Mouse (Mus musculus) ovary, postnatal 14 days (tissue): ENCODE results near the gene Slc16a12.
"Not testable (repeated sequence)": the region's sequence is repeated elsewhere in the genome, so short reads cannot be mapped to it uniquely, and the experiment has no call there.

Experiments used
- DNase-seq: peaks from one replicate; pipeline ENCODE4 v3.0.0; 2022; ENCODE audit warnings: low spot score

Gene Slc16a12

GRCm38 (mm10) chr19:34666127-34666526 lies 81.0 kb downstream of the Slc16a12 start:
- DNase-seq: peak; percentile 73

DNA sequence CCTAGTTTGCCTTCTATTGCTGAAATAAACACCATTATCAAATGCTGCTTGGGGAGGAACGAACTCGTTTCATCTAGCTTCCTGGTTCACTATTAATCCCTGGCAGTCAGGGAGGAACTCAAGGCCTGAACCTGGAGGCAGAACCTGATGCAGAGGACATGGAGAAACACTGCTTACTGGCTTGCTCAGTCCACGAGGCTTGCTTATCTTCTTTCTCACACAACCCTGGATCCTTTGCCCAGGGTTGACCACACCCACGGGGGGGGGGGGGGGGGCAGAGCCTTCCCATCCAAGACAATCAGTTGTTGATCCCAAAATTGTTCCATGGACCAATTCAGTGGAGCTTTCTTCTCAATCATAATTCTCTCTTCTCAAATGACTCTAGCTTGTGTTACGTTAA lies 84.3 kb downstream of the Slc16a12 start:
- no peak for DNase-seq

- peak; percentile 15 for DNase-seq
Measured at GRCm38 (mm10) chr19:34662067-34662507, 85.0 kb downstream of the Slc16a12 start.

GRCm38 (mm10) chr19:34656511-34657298 lies 90.4 kb downstream of the Slc16a12 start:
- DNase-seq: no peak

DNA sequence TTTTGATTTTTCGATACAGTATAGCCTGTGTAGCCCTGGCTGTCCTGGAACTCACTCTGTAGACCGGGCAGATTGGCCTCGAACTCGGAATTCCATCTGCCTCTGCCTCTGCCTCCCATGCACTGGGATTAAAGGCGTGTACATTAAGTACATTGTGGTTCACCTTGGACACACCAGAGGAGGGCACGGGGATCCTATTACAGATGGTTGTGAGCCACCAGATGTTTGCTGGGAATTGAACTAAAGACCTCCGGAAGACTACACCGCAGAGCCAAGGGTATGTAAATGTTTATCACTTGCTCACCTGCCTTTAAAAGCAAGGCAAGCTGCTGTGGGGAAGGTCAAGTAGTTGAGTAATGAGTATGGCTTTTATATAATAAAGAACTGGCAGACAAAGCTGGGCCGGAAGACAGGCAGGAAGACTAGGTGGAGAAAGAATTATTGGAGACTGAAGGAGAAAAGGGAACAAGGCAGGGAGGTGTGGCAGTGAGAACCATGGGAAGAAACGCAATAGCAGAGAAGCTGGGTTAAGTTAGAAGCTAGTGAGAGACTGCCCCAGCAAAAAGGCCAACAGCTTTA lies 91.8 kb downstream of the Slc16a12 start:
- DNase-seq: no peak

- no peak for DNase-seq
Measured at GRCm38 (mm10) chr19:34650997-34651396, 96.1 kb downstream of the Slc16a12 start.

DNA sequence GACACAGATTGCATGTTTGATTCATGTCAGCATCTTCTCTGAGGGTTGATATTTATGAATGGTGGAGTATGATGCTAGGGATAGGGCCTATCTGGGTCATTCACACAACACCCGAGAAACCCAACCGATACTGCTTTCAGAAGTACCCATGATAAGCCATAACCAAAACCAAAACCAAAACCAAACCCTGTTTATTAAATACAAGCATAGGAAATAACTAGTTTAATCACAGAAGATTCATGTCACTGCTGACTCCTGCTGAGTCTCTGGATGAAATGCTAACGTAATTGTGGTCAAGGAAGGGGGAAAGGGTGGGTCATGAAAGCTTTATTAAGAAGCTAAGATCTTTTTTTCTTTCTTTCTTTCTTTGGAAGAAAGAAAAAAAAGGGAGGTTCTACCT lies 96.8 kb downstream of the Slc16a12 start:
- DNase-seq: no peak

DNA sequence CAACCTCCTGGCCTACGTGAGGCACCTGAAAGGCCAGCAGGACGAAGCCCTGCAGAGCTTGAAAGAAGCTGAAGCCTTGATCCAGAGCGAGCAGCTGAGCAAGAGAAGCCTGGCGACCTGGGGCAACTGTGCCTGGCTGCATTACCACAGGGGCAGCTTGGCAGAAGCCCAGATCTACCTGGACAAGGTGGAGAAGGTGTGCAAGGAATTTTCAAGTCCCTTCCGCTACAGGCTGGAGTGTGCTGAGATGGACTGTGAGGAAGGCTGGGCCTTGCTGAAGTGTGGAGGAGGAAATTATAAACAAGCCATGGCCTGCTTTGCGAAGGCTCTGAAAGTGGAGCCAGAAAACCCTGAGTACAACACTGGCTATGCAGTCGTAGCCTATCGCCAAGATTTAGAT lies 99.5 kb downstream of the Slc16a12 start:
- DNase-seq: not testable (repeated sequence)

GRCm38 (mm10) chr19:34642616-34643015 lies 104.5 kb downstream of the Slc16a12 start:
- no peak for DNase-seq

GRCm38 (mm10) chr19:34640623-34641022 lies 106.5 kb downstream of the Slc16a12 start, which contains the start of the genes Ifit1bl2 and Ifit1:
Gene Ifit1bl2 (minus strand): TSS chr19:34640743.
Gene Ifit1 (plus strand): TSS chr19:34640871.
- no peak for DNase-seq

DNA sequence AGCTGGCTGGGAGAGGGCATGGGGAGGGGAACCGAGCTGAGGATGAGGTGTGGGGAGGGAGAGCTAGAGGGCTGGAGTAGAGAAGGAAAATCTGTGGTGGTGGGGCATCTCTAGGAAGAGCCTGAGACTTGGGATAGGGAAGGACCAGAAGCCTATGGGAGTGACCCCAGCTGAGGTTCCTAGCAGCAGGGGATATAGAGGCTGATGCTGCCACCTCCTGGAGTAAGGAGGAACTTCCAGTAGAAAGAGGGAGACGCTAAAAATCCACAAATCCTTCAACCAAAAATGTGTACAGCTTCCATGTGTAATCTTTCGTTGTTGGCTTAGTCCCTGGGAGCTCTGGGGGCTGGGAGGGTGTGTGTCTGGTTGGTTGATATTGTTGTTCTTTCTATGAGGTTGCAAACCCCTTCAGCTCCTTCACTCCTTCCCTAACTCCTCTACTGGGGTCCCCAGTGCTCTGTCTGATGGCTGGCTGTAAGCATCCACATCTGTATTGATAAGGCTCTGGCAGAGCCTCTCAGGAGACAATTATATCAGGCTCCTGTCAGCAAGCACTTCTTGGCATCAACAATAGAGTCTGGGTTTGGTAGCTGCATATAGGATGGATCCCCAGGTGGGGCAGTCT lies 110.0 kb downstream of the Slc16a12 start:
- peak; percentile 52 for DNase-seq

DNA sequence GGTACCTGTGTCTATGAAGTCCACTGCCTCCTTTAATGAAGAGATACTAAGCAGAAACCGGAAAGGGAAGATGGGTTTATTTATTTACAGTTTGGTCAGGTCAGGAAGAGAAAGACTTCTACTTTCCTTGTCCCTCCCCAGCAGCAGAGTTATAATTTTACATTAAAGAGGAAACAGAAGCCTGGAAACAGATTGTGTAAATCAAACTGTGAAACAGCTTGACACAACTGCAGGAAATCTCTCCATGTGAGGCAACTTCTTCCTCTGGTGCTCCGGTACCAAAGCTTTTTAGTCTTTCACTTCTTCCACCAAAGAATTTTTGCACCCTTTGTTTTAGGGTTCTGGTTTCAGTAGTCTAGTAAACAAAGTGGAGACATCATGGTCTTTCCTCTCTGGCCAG lies 113.6 kb downstream of the Slc16a12 start:
- no peak for DNase-seq

DNA sequence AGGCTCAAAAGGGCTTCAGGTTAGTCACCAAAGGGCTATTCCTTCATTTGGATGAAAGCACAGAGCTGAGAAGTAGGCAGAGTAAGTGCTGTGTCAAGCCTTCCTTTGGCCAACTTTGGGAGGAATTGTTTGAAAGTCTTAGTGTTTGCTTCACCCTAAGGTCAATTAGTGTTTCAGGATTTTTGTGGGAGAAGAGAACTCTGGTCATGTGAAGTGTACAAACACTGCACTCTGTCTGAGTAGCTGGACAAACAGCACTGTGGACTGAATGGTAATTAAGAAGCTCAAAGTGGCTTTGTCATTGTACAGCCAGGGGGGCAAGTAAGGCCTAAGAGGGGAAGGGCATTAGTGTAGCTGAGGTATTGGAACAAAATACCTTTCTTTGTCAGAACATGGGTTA lies 115.6 kb downstream of the Slc16a12 start:
- DNase-seq: no peak

DNA sequence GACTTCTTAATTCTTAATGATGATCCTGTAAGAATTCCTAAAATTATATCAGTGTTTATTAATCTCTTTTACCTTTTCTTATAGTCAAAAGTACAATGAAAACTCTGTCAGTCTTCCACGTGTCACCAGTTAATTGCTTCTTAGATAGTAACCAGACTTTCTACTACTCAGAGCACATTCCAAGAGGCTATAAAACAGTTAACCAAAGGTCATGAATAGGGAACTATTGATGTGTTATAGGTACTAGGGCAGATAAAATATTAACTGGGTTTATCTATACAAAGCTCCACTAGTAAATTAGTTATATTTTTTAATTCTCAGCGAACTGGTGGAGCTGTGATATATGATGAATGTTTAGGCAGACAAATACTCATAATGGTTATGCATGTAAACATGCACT lies 119.6 kb downstream of the Slc16a12 start:
- no peak for DNase-seq

GRCm38 (mm10) chr19:34624663-34625062 lies 122.4 kb downstream of the Slc16a12 start:
- no peak for DNase-seq

- DNase-seq: no peak
Measured at GRCm38 (mm10) chr19:34623781-34624180, 123.3 kb downstream of the Slc16a12 start.

DNA sequence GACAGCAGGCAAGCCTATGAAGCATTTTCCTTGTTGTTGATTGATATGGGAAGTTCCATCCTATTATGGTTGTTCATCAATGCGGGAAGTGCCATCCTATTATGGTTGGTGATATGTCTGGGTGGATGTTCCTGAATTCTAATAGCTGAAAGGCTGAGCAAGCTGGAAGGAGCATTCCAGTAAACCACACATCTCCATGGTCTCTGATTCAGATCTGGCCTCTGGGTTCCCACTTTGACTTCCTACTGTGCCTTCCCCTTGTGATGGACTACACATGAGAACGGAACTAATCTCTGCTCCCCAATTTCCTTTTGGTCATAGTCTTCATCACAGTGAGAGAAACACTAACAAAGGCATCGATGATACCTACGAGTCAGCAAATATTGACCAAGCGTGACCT lies 126.2 kb downstream of the Slc16a12 start:
- no peak for DNase-seq
